Mouse (Mus musculus) cerebellum, adult 11 months (tissue): ENCODE measurements around the gene Zfp420.

Experiments used
- DNase-seq: peaks from one replicate; pipeline ENCODE4 v3.0.0; 2022

The Zfp420 gene

DNA sequence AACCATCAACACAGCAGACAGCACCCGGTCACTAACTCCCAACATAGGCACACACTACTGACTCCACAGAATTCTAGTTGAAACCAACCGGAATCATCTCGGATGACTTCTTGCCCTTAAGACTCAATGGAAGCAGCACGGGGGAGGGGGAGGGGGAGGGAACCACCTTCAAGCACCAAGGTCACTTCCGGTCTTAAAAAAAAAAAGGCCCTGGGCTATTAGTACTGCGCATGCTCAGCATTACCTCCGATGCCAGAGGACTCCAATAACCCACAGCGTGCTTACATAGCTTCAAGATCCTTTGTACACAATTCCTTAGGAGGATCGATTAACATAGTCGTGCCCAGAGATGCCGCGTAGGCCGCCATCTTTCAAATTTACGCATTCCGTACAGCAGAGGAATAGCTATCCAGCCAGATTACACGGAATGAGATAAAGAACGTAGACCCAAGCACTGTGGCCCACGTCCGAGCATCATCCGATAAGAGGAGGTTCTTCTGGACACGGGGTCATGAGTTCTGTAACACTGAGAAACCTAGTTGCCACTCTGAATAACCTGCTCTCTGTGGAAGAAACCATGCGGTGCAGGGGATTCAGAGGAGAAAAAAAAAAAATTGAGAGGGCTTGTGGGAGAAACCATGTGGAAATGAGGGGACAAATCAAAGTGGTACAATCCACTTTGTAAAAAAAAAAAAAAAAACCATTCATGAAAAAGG is 46.3 kb downstream of the Zfp420 start, which contains the start of gene Zfp27:
Zfp27 (minus strand) TSS at position 607 of the 716 bp plus-strand sequence.
- peak; percentile 66 for DNase-seq

DNA sequence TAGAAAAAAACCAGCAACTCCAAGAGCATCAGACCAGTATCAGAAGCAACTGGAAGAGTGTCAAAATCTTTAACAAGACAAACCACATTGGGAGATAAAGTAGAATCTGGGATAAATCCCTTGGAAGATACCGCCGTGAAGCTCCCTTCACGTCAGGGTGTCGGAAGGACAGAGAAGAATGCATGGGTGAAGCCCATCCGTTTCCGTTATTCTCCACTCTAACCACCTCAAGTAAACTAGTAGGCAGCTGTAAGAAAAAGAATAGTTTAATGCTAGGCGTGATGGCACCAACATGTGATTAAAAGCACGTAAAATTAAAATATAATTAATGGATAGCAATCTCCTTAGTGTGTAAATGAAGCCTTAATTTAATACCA is 46.9 kb downstream of the Zfp420 start:
- no peak for DNase-seq

DNA sequence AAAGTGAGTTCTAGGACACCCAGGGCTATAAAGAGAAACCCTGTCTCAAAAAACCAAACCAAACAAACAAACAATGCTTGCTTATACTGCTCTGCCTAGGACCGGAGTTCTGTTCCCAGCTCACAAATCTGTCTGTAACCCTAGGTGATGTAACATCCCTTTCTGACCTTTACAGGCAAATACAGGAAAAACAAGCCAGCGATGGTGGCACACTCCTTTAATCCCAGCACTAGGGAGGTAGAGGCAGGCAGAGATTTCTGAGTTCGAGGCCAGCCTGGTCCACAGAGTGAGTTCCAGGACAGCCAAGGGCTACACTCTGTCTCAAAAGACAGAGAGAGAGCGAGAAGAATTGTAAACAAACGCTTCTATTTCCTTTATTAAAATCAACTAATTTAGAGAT is 47.4 kb downstream of the Zfp420 start:
- DNase-seq: no peak

DNA sequence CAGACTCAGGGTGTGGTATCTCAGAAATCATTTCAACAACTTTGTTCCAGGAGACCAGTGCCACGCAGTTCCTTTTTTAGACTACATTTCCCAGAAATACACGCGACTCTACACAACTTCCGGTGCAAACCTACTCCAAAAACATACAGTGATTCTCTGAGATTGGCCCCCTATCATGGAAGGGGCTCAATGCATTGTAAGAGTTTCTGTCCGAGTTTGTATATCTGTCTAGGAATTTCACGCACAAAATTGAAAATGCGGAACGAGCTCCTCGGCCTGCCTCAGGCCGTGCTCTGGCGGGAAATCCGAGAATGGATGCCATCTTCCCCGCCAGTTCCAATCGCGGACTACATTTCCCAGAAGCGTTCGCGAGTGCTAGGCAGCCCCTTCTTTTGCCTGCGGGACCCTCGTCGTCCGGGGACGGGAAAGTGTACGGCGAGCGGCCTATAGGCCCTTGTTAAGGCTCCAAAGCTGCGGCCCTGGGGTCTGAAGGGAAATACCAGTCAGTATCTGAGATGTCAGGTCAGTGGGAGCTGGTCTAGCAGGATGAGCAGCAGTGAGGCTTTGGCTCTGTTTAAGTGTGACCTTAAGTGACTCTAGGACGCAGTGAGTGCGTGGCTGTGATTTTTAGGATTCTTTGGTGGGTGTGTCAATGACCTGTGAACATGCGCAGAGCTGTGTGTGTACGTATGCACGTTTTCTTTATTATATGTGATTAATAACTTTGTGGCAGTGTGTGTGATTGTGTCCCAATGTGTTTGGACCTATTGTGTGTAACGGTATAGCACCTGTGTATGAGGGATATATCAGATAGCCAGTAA is 48.6 kb downstream of the Zfp420 start, which contains the start of gene Zfp383:
Zfp383 (plus strand) TSS at position 94 of the 821 bp plus-strand sequence.
- peak; percentile 69 for DNase-seq

DNA sequence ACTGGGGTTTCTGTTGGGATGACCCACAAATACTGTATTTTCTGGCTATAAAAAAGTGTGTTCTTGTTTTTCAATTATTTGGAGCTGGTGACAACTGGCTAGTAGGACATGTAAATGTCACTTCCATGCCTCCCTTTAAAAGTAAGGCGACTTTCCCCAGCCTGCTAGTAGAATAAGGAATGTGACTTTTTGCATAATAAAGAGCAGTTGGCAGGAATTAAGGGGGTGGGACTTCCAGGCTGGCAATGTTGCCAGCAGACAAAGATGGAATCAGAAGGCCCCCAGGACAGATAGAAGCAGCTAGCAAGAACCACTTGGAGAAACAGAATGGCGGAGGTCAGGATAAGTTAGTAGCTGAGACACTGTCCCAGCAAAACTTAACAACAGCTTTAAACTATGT is 50.5 kb downstream of the Zfp420 start:
- DNase-seq: no peak

DNA sequence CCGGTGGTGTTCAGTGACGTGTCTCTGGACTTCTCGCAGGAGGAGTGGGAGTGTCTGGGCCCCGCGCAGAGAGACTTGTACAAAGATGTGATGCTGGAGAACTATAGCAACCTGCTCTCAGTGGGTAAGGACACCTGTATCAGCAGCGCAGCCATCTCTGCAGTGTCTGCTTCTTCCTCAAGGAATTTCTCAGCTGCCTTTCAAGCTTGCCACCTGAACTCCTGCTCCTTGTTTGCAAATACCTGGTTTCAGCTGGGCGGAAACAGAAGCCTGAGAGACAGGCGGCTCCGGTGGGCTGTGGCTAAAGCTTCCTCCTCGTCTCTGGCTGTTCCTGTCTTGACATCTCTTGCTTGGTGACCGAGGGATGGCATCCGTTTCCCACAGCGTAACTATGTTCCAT is 52.4 kb downstream of the Zfp420 start:
- DNase-seq: no peak

DNA sequence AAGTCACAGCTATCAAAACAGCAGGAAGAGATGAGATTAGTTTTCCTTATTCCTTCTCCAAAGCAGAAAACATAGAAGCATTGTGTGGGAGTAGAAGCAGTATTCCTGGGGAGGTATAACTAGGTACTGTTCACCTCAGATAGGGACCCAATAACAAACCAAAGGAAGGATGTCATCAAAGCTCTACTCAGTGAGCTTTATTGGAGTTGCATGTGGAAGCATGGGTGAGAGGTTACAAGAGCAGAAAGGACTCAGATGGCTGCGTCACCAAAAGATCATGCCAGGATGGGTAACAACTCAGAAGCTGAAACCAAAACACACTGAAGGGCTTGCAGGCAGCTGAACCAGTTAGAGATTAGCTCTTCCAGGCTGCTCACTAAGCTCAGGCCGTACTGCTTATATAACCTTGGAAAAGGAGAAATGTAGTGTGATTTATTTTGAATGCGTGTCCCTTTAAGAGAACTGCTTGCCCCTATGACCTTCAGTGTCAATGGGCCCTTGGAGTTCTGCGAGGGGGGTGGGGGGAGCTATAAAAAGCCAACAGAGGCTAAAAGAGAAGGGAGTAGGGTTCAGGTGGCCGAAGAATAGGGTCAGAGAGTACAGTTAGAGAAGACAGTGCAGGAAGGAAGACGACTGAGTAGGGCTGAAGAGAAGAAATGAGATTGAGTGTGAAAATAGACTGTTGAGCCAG is 57.7 kb downstream of the Zfp420 start:
- DNase-seq: no peak

DNA sequence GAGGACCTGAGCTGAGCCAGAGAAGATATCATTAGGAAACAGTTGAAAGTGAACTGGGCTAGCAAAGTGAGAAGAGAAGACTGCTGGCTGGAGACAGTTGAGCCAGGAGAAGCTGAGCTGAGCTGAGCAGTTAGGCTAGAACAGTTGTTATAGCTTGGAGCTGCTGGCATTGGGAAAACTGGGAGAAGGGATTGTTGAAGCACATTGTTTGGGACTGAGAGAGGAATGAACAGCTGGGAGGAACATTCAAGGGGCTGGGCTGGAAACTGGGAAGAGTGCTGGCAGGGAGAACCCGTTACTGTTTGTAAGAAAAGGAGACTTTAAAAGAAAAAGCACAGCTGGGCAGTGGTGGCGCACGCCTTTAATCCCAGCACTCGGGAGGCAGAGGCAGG is 58.3 kb downstream of the Zfp420 start:
- DNase-seq: no peak

DNA sequence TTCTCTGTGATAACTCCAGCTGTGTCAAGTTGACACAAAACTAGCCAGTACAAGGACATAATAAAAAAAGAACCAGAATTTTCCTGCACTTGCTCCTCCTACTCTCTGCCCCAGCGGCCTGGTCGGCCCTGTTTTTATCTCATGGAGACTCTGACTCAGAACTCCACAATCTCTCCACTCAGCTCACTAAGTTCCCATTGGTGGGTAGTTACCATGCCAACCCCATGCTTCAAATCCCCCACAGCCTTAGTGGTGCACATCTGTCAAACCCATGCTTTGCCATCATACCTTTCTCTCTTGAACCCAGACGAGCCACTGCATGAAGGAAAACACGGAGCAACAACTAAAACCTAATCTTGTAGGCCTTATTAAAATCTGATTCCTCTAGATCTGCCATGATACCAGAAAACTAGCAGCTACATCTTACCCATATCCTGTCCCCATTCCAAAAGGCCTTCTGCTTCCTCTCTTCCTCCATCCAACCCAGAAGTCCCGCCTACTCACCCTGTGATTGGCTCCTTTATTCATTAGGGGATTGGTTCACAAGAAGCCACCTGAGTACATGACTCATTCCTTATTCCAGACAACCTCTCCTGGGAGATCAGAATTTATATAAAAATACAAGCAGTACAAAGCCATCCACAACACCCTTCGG is 61.8 kb downstream of the Zfp420 start:
- DNase-seq: no peak

DNA sequence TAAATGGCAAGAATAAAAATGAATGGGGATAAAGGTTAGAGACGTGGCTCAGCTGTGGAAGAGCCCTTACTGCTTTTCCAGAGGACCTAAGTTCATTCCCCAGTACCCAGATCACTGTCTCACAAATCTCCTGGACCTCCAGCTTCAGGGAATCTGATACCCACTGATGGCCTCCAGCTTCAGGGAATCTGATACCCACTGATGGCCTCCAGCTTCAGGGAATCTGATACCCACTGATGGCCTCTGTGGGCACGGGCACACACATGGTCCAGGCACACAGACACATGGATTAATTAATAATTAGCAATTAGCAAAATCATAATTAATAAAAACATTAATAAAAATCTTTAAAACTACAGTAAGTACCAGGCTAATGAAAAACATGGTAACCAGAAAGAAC is 63.0 kb downstream of the Zfp420 start:
- no peak for DNase-seq
